Comparison of ENCODE assay signal across 12 mouse cellular contexts in genomic region chr15:84349915-84350738, GRCm38 (mm10). TPM values are rescaled to one million over a fixed set of nuclear protein-coding genes. Genes with fewer than 3 reads are reported as not detected.
DNase-seq lines count a peak whose midpoint lies in the region; ATAC-seq lines count a peak whose summit lies in the region.
"Had no signal": no experiment of that assay in that cellular context is flagged by ENCODE, and none has a peak within 500 bp of the region (broad histone marks: within the 10 kb centered on the region; RNA-seq: fewer than 3 reads in every experiment).

No protein-coding gene starts in this region.

- H3K4me2 ChIP-seq in kidney, embryonic 16.5 days (replicated peaks; ENCODE audit: low read depth, low read length) = no peak overlapping the region
- H3K4me2 ChIP-seq in midbrain, embryonic 15.5 days = no peak overlapping the region
- H3K4me2 ChIP-seq: heart, embryonic 13.5 days; limb, embryonic 12.5 days had no signal

- H3K27me3 ChIP-seq in kidney, embryonic 16.5 days (ENCODE audit: insufficient read depth, low read length) = no peaks in the 10 kb centered on the region
- no peaks in the 10 kb centered on the region for H3K27me3 ChIP-seq in midbrain, embryonic 15.5 days (replicated peaks)
- H3K27me3 ChIP-seq: heart, embryonic 13.5 days; limb, embryonic 12.5 days had no signal

- peaks cover 11% of the 10 kb centered on the region; the same call in 1 of the 2 replicates for H3K9me3 ChIP-seq in kidney, embryonic 16.5 days (ENCODE audit: low read length)
- H3K9me3 ChIP-seq in midbrain, embryonic 15.5 days = no peaks in the 10 kb centered on the region

- H3K4me1 ChIP-seq in kidney, embryonic 16.5 days (ENCODE audit: insufficient read depth, low read length) = peaks cover 10% of the 10 kb centered on the region
- peaks cover 10% of the 10 kb centered on the region; the same call in 1 of the 2 replicates for H3K4me1 ChIP-seq in midbrain, embryonic 15.5 days

- no peak for DNase-seq in kidney, postnatal 10 days
- peak; percentile 53 for DNase-seq in NIH3T3 (ENCODE audit: low read depth)
- DNase-seq in left cerebral cortex, postnatal 36 days (ENCODE audit: low spot score in 2 of 2) = no peak
- DNase-seq in cerebellum, adult 9-10 months = no peak
- DNase-seq in gastrocnemius, postnatal 36 days = no peak
- DNase-seq: adrenal gland, postnatal 10 days had no signal

- H3K36me3 ChIP-seq in kidney, embryonic 16.5 days (ENCODE audit: insufficient read depth, low read length) = no peaks in the 10 kb centered on the region
- H3K36me3 ChIP-seq in midbrain, embryonic 15.5 days (replicated peaks) = no peaks in the 10 kb centered on the region
- H3K36me3 ChIP-seq: heart, embryonic 13.5 days; limb, embryonic 12.5 days had no signal

- 28% methylated on average over 14 of the region's 14 CpGs for WGBS in kidney, embryonic 16.5 days
- 61% methylated on average over 14 of the region's 14 CpGs for WGBS in midbrain, embryonic 15.5 days

- H3K4me3 ChIP-seq in kidney, embryonic 16.5 days (ENCODE audit: low read length) = no peak overlapping the region
- H3K4me3 ChIP-seq in midbrain, embryonic 15.5 days = no peak overlapping the region
- H3K4me3 ChIP-seq: heart, embryonic 13.5 days; limb, embryonic 12.5 days had no signal

- H3K9ac ChIP-seq in kidney, embryonic 16.5 days (replicated peaks; ENCODE audit: low read length) = no peak overlapping the region
- H3K9ac ChIP-seq in midbrain, embryonic 15.5 days = no peak overlapping the region
- H3K9ac ChIP-seq: heart, embryonic 13.5 days; limb, embryonic 12.5 days had no signal

- peak; percentile 39; the same call in 1 of the 2 replicates for ATAC-seq in kidney, embryonic 16.5 days (ENCODE audit: low FRiP score, low TSS enrichment)
- peak; percentile 65 to 80 for ATAC-seq in hematopoietic stem cell, adult 5-6 weeks (replicated peaks in 1 of 2; ENCODE audit: insufficient read depth in 1 of 2, low FRiP score in 2 of 2, low TSS enrichment in 1 of 2, low read depth in 1 of 2, poor library complexity in 2 of 2, severe bottlenecking in 2 of 2)
- no peak for ATAC-seq in midbrain, embryonic 15.5 days (replicated peaks)
- ATAC-seq: intestine, postnatal 0 days had no signal

- intact Hi-C loops in left cerebral cortex, postnatal 36 days (cut with DNase I) = no loop called here
- intact Hi-C loops in gastrocnemius, postnatal 36 days (cut with DNase I) = no loop called here

- no peak overlapping the region for H3K27ac ChIP-seq in kidney, embryonic 16.5 days (ENCODE audit: low read length)
- 0 out of 2 replicates have a peak overlapping the region, but pooled peaks have one; percentile 25 for H3K27ac ChIP-seq in midbrain, embryonic 15.5 days
- H3K27ac ChIP-seq: heart, embryonic 13.5 days; limb, embryonic 12.5 days had no signal

RNA-seq across cellular contexts. Expression of gene Parvg, which starts 26.3 kb away (rescaled TPM):
- polyA plus RNA-seq in kidney, embryonic 16.5 days (2015; fragmentation: Nextera tagmentation; extraction: Ambion mirVana) = 1.6 and 2.1 TPM in 2 replicates
- 208 and 229 TPM in 2 replicates for total RNA-seq in hematopoietic stem cell, adult 5-6 weeks (2017)
- polyA plus RNA-seq in midbrain, embryonic 15.5 days (2015; fragmentation: Nextera tagmentation; extraction: Ambion mirVana) = 0.86 and 0.89 TPM in 2 replicates
- total RNA-seq in left cerebral cortex, postnatal 36 days (2021) = 1 to 10 TPM; 5.6 to 8.6 TPM
- total RNA-seq in gastrocnemius, postnatal 36 days (2021) = under 1 TPM; 0.74 to 0.97 TPM

Comparison
In these comparisons a context has a peak if more than half of its experiments do, and no peak if none do; other contexts are left out.
1. RNA of gene Parvg, which starts 26.3 kb away (total RNA-seq): 208 to 229 TPM in hematopoietic stem cell, adult 5-6 weeks; 5.6 to 8.6 TPM in left cerebral cortex, postnatal 36 days and 0.74 to 0.97 TPM in gastrocnemius, postnatal 36 days; every median in the first group is over 10 times any median in the second.